Mouse (Mus musculus) midbrain, postnatal 0 days (tissue): ENCODE measurements around the gene Ap5s1. TPM values are rescaled to one million over a fixed set of nuclear protein-coding genes. Genes with fewer than 3 reads are reported as not detected.

ENCODE experiments used
- ATAC-seq: fragments of 200-750 bp; cut with Nextera tagmentation; 2 replicates; pipeline ENCODE4 v1.8.0; 2017; ENCODE audit warnings: moderate number of reproducible peaks, mild to moderate bottlenecking, moderate TSS enrichment, moderate library complexity; ENCODE audit not compliant: low FRiP score
- DNase-seq: peaks from one replicate; pipeline ENCODE4 v3.0.0-alpha.2; 2015; ENCODE audit warnings: low spot score
- H3K27ac ChIP-seq: fragments of 300-500 bp; sonication (generic); 2 replicates; pipeline ENCODE4 v1.5.1; 2014; ENCODE audit warnings: low read depth, mild to moderate bottlenecking, low read length, mixed read lengths
- H3K27me3 ChIP-seq: fragments of 300-500 bp; sonication (generic); 2 replicates; pipeline ENCODE4 v1.6.1; 2014; ENCODE audit warnings: low read length, control low read depth, mixed read lengths; ENCODE audit not compliant: insufficient read depth
- H3K36me3 ChIP-seq: fragments of 300-500 bp; sonication (generic); 2 replicates; pipeline ENCODE4 v1.6.1; 2014; ENCODE audit warnings: low read length, control low read depth, mixed read lengths; ENCODE audit not compliant: insufficient read depth
- H3K4me1 ChIP-seq: fragments of 300-500 bp; sonication (generic); 2 replicates; pipeline ENCODE4 v1.6.1; 2014; ENCODE audit warnings: mild to moderate bottlenecking, control low read depth, antibody characterized with exemption, low read length, mixed read lengths; ENCODE audit not compliant: insufficient read depth
- H3K4me2 ChIP-seq: fragments of 300-500 bp; sonication (generic); 2 replicates; pipeline ENCODE4 v1.6.1; 2014; ENCODE audit warnings: low read depth, mild to moderate bottlenecking, low read length, mixed read lengths; ENCODE audit not compliant: poor library complexity, severe bottlenecking
- H3K4me3 ChIP-seq: fragments of 300-500 bp; sonication (generic); 2 replicates; pipeline ENCODE4 v1.5.1; 2014; ENCODE audit warnings: low read depth, mild to moderate bottlenecking, low read length, moderate library complexity
- H3K9ac ChIP-seq: fragments of 300-500 bp; sonication (generic); replicated peaks from 2 replicates; pipeline ENCODE4 v1.6.1; 2014; ENCODE audit warnings: mild to moderate bottlenecking, low read length, moderate library complexity, mixed read lengths; ENCODE audit not compliant: poor library complexity, severe bottlenecking
- H3K9me3 ChIP-seq: fragments of 300-500 bp; sonication (generic); 2 replicates; pipeline ENCODE4 v1.6.1; 2016; ENCODE audit warnings: low read length, control low read depth
- CTCF ChIP-seq: IDR thresholded peaks from 2 replicates; pipeline ENCODE4 v1.5.1; 2016; ENCODE audit warnings: antibody characterized with exemption, mild to moderate bottlenecking
- WGBS: fragments of 180-500 bp; shearing (Covaris S2); extraction: QIAGEN DNeasy Blood & Tissue Kit; methylation state at CpG from one replicate; pipeline ENCODE4 v1.1.7; 2014; 5-methylcytosine and 5-hydroxymethylcytosine counted together
- polyA plus RNA-seq: library from polyadenylated mRNA; unstranded; fragments of >200 nt; fragmentation: Nextera tagmentation; extraction: Ambion mirVana; gene quantifications from 2 replicates; pipeline ENCODE4 v1.2.1, GENCODE M21; 2015
- total RNA-seq: library from RNA; depleted of rRNA; stranded (reverse); fragments of >200 nt; gene quantifications from 2 replicates; pipeline ENCODE4 v1.2.3, GENCODE M21; 2014

Ap5s1 gene
- total and polyA plus RNA-seq, 2 experiments from 2014 or later = 36.7 to 40.1 TPM

DNA sequence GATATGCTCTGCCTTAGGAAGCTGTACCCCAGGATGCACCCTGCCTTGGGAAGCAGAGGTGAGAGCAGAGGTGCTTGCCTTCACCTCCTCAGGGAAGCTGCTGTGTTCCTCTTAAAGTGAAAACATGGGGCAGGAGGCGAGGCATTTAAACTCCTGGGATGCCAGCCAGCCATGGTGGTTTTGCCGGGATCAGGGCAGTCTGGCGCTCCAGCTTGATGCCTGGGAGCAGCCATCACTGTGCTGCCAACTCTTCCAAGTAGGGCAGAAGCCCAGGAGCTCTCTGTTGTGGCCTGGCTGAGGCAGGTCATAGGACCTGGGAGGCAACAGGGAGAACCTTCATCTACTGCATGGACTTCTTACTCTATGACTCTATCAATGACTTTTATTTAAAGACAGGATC, 5.6 kb upstream of the Ap5s1 start:
- WGBS = 94% methylated on average over 3 of the region's 3 CpGs
- Histone ChIP-seq H3K27me3 (no peaks in the 10 kb centered on the region), H3K4me2 (no peak overlapping the region), H3K4me1 (no peaks in the 10 kb centered on the region), H3K9me3 (no peaks in the 10 kb centered on the region), H3K4me3 (no peak overlapping the region), H3K36me3 (peaks cover 4% of the 10 kb centered on the region; the same call in 1 of the 2 replicates), H3K9ac (no peak overlapping the region), H3K27ac (no peak overlapping the region)
- TF ChIP-seq CTCF = no peak
- no peak for ATAC-seq
- DNase-seq = no peak

DNA sequence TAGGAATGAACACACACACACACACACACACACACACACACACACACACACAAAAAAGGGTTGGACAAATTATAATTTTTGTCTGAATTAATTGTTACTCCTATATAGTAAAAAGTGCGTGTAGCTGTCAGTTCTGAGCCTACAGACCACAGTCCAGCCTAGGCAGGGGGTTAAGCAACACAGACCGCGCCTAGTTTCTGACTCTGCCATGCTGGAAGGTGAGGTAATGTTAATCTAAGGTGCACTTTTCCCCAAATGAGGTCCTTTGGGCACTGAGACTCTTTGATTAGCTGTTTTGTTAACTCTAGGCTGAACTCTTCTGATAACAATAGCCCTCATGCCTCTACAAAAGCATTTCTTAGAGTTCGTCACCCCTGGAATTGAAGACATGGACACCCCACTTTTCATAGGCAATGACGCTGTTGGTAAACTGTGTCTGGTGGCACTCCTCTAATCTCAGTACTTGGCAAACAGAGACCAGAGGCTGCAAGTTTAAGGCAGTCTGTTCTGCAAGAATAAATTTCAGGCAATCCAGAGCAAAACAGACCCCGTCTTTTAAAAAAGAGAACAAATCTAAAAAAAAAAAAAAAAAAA, 3.0 kb upstream of the Ap5s1 start:
- Histone ChIP-seq H3K36me3 (no peaks in the 10 kb centered on the region), H3K27me3 (no peaks in the 10 kb centered on the region), H3K9me3 (no peaks in the 10 kb centered on the region), H3K9ac (no peak overlapping the region), H3K27ac (no peak overlapping the region), H3K4me1 (no peaks in the 10 kb centered on the region), H3K4me3 (no peak overlapping the region), H3K4me2 (no peak overlapping the region)
- DNase-seq (no peak), ATAC-seq (no peak)
- 85% methylated on average over 6 of the region's 6 CpGs for WGBS
- no peak for TF ChIP-seq CTCF

DNA sequence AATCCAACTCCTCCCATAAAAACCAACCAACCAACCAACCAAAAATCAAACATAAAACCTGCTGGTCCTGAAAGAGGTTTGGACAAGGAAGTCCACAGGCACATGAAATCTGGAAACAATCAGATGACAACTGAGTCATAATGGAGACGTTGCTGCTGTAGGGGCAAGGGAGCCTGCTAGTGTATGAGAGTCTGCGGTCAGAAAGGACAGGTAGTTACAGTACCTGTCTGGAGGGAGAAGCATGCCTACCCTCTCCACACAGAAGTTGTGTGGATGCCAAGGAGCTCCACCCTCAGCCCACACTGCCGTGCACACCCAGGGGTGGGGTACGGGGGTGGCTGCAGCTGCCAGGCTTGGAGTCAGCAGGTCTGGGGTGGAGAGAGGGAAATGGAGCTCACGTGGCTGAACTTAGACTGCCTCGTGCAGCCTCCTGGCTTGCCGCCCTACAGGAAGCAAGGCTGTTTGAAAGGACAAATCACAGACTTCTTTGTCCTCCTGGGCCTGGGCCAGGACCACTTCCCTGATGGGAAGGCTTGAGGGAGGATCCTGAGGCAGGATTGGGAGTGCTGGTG, 2.4 kb upstream of the Ap5s1 start:
- Histone ChIP-seq H3K9ac (no peak overlapping the region), H3K4me1 (0 out of 2 replicates have a peak, but pooled peaks cover 2% of the 10 kb centered on the region), H3K4me3 (no peak overlapping the region), H3K9me3 (no peaks in the 10 kb centered on the region), H3K36me3 (no peaks in the 10 kb centered on the region), H3K27ac (no peak overlapping the region), H3K4me2 (no peak overlapping the region), H3K27me3 (no peaks in the 10 kb centered on the region)
- TF ChIP-seq CTCF = no peak
- 42% methylated on average over 7 of the region's 7 CpGs for WGBS
- peak; percentile 75 for DNase-seq
- peak; percentile 57; the same call in 1 of the 2 replicates for ATAC-seq

DNA sequence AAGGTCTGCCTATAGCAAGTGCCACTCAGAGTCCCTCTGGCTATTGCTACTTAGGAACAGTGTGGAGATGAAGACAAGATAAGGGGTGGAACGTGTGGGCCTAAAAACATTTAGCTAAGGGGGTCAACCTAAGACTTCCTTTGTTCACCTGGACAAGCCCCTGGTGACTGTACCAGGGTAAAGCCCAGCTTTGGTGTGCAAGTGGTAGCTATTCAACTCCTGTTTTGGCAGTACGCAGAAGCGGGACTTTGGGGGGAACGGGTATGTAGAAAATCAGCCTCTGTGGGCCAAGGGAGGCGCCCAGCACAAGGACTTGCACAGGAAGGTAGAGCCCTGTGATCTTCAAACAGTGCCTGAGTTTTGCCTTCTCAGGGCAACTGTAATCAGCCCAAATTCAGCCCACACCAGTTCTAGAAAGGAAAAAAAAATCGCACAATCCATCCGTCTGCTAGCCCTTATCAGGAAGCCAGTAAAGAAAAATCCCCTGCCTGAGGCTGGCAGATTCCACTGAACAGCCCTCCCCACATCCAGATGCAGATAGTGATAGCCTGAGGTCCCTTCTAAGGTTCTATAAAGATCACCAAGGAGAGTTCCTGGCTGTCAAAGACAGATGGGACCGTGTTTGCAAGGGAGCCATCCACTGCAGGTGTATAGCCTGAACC, 1.2 kb upstream of the Ap5s1 start:
- Histone ChIP-seq H3K27me3 (no peaks in the 10 kb centered on the region), H3K9me3 (no peaks in the 10 kb centered on the region), H3K4me3 (no peak overlapping the region), H3K4me1 (0 out of 2 replicates have a peak, but pooled peaks cover 2% of the 10 kb centered on the region), H3K36me3 (no peaks in the 10 kb centered on the region), H3K9ac (no peak overlapping the region), H3K27ac (no peak overlapping the region), H3K4me2 (no peak overlapping the region)
- DNase-seq = no peak
- no peak for ATAC-seq
- WGBS = 88% methylated on average over 8 of the region's 8 CpGs
- TF ChIP-seq CTCF = no peak

DNA sequence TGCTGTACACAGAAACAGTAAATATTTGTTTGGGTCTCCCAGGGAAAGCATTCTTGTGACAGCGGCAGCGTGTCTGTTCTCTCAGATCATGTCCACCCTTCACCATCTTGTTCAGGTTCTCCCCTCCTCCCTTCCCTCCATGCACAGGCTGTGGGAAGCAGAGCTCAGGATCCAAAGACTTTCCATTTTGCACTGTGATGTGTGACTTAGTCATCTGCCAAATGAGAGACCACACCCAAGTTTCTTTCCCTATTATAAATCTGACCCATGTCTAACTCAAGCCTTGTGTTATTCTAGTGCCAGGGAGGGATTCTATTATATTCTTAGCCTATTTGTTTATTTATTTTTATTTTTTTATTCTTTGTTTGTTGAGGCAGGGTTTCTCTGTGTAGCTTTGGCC, 1.5 kb downstream of the Ap5s1 start:
- Histone ChIP-seq H3K9me3 (no peaks in the 10 kb centered on the region), H3K4me1 (0 out of 2 replicates have a peak, but pooled peaks cover 2% of the 10 kb centered on the region), H3K36me3 (peaks cover 11% of the 10 kb centered on the region; the same call in 1 of the 2 replicates), H3K9ac (no peak overlapping the region), H3K27me3 (no peaks in the 10 kb centered on the region), H3K4me2 (no peak overlapping the region), H3K27ac (no peak overlapping the region), H3K4me3 (no peak overlapping the region)
- no peak for TF ChIP-seq CTCF
- DNase-seq (no peak), ATAC-seq (no peak)
- WGBS = 98% methylated on average over 2 of the region's 2 CpGs
